Mouse (Mus musculus) embryonic facial prominence, embryonic 10.5 days (tissue): ENCODE results near the gene Sh2b2. TPM values are rescaled to one million over a fixed set of nuclear protein-coding genes. Genes with fewer than 3 reads are reported as not detected.

Source experiments
- DNase-seq: peaks from one replicate; pipeline ENCODE4 v3.0.0-alpha.2; 2017; ENCODE audit warnings: low spot score
- H3K27ac ChIP-seq: fragments of 300-500 bp; sonication (generic); replicated peaks from 2 replicates; pipeline ENCODE4 v1.5.1; 2016; ENCODE audit warnings: mild to moderate bottlenecking
- H3K27me3 ChIP-seq: fragments of 300-500 bp; sonication (generic); replicated peaks from 2 replicates; pipeline ENCODE4 v1.6.1; 2016; ENCODE audit warnings: low read depth, mild to moderate bottlenecking; ENCODE audit not compliant: poor library complexity, severe bottlenecking
- H3K36me3 ChIP-seq: fragments of 300-500 bp; sonication (generic); replicated peaks from 2 replicates; pipeline ENCODE4 v1.6.1; 2016; ENCODE audit warnings: mild to moderate bottlenecking, moderate library complexity
- H3K4me1 ChIP-seq: fragments of 300-500 bp; sonication (generic); 2 replicates; pipeline ENCODE4 v1.6.1; 2016
- H3K4me3 ChIP-seq: fragments of 300-500 bp; sonication (generic); 2 replicates; pipeline ENCODE4 v1.5.1; 2016; ENCODE audit warnings: mild to moderate bottlenecking, moderate library complexity
- H3K9me3 ChIP-seq: fragments of 300-500 bp; sonication (generic); 2 replicates; pipeline ENCODE4 v1.6.1; 2016; ENCODE audit warnings: mild to moderate bottlenecking
- WGBS: fragments of 180-500 bp; shearing (Covaris S2); methylation state at CpG from one replicate; pipeline ENCODE4 v1.1.7; 2016; 5-methylcytosine and 5-hydroxymethylcytosine counted together
- polyA plus RNA-seq: library from polyadenylated mRNA; unstranded; fragments of >200 nt; fragmentation: Nextera tagmentation; extraction: Ambion mirVana; gene quantifications from 2 replicates; pipeline ENCODE4 v1.2.1, GENCODE M21; 2016

Gene Sh2b2
- polyA plus RNA-seq, 1 experiment from 2014 or later, result 14.1 TPM

DNA sequence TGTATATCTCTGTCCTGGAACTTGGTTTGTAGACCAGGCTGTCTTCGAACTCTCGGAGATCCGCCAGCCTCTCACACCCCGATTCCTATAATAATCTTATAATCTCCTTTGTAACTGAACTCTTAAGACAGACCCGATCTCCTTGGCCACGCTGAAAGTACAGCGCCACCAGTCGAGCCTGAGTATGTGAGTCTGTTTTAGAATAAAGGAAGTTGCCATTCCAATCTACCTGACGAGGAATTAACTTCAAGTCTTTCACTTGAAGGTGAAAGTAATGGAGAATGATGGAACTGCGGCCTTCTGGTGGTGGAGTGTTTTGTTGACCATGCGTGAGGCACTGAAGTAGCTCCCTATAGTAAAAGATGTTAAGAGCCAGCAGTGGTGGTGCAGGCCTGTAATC lies 46.8 kb downstream of the Sh2b2 start:
- Histone ChIP-seq H3K36me3 (peaks cover 35% of the 10 kb centered on the region), H3K4me1 (peaks cover 22% of the 10 kb centered on the region), H3K4me3 (peak overlapping the region; percentile 99), H3K9me3 (peaks cover 4% of the 10 kb centered on the region; the same call in 1 of the 2 replicates), H3K27ac (peak overlapping the region; percentile 89), H3K27me3 (no peaks in the 10 kb centered on the region)
- peak; percentile 28 for DNase-seq
- WGBS, result 32% methylated on average over 11 of the region's 11 CpGs

GRCm38 (mm10) chr5:136198474-136199391 lies 47.6 kb downstream of the Sh2b2 start, which contains the start of gene Prkrip1:
Prkrip1 (minus strand) TSS chr5:136198963.
- DNase-seq, result peak; percentile 98
- Histone ChIP-seq H3K36me3 (peaks cover 40% of the 10 kb centered on the region), H3K4me3 (peak within 1 kb of the TSS; percentile 99), H3K4me1 (peaks cover 22% of the 10 kb centered on the region), H3K27me3 (no peaks in the 10 kb centered on the region), H3K9me3 (peaks cover 2% of the 10 kb centered on the region; the same call in 1 of the 2 replicates), H3K27ac (peak within 1 kb of the TSS; percentile 89)
- under 1% methylated on average over 62 of the region's 62 CpGs for WGBS

- Histone ChIP-seq H3K9me3 (no peaks in the 10 kb centered on the region), H3K27ac (no peak overlapping the region), H3K27me3 (no peaks in the 10 kb centered on the region), H3K36me3 (peaks cover 97% of the 10 kb centered on the region), H3K4me1 (no peaks in the 10 kb centered on the region), H3K4me3 (no peak overlapping the region)
- 84% methylated on average over 7 of the region's 7 CpGs for WGBS
- no peak for DNase-seq
These were observed 54.5 kb downstream of the Sh2b2 start for GRCm38 (mm10) chr5:136191870-136192269.

GRCm38 (mm10) chr5:136186723-136187122 lies 59.6 kb downstream of the Sh2b2 start:
- no peaks in the 10 kb centered on the region for H3K27me3 ChIP-seq
- H3K4me1 ChIP-seq, result no peaks in the 10 kb centered on the region
- 56% methylated on average over 4 of the region's 4 CpGs for WGBS
- no peak overlapping the region for H3K27ac ChIP-seq
- peak; percentile 53 for DNase-seq
- H3K4me3 ChIP-seq, result no peak overlapping the region
- no peaks in the 10 kb centered on the region for H3K9me3 ChIP-seq
- H3K36me3 ChIP-seq, result peaks cover 96% of the 10 kb centered on the region

DNA sequence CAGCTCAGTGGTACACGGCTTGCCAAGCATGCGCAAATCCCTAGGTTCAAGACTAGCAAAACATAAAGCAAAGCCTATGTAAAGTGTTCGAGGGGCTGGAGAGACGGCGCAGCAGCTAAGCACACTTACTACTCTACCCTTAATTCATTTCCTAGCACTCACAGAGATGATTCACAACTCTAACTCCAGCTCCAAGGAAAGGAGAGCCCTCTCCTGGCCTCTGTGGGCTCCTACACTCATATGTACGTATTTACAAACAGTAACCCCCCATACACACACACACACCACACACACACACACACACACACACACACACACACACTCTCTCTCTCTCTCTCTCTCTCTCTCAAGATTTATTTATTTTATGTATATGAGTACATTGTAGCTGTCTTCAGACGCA lies 62.6 kb downstream of the Sh2b2 start:
- no peaks in the 10 kb centered on the region for H3K4me1 ChIP-seq
- 92% methylated on average over 7 of the region's 7 CpGs for WGBS
- no peaks in the 10 kb centered on the region for H3K27me3 ChIP-seq
- H3K4me3 ChIP-seq, result no peak overlapping the region
- no peaks in the 10 kb centered on the region for H3K9me3 ChIP-seq
- peaks cover 96% of the 10 kb centered on the region for H3K36me3 ChIP-seq
- H3K27ac ChIP-seq, result no peak overlapping the region
- no peak for DNase-seq

GRCm38 (mm10) chr5:136182830-136183229 lies 63.5 kb downstream of the Sh2b2 start:
- Histone ChIP-seq H3K4me1 (no peaks in the 10 kb centered on the region), H3K9me3 (no peaks in the 10 kb centered on the region), H3K36me3 (peaks cover 96% of the 10 kb centered on the region), H3K27ac (no peak overlapping the region), H3K4me3 (no peak overlapping the region), H3K27me3 (no peaks in the 10 kb centered on the region)
- DNase-seq, result no peak
- 91% methylated on average over 4 of the region's 4 CpGs for WGBS

GRCm38 (mm10) chr5:136182049-136182448 lies 64.3 kb downstream of the Sh2b2 start:
- no peak for DNase-seq
- no peak overlapping the region for H3K27ac ChIP-seq
- no peaks in the 10 kb centered on the region for H3K27me3 ChIP-seq
- no peak overlapping the region for H3K4me3 ChIP-seq
- peaks cover 98% of the 10 kb centered on the region for H3K36me3 ChIP-seq
- WGBS, result 91% methylated on average over 6 of the region's 6 CpGs
- H3K9me3 ChIP-seq, result no peaks in the 10 kb centered on the region
- no peaks in the 10 kb centered on the region for H3K4me1 ChIP-seq

DNA sequence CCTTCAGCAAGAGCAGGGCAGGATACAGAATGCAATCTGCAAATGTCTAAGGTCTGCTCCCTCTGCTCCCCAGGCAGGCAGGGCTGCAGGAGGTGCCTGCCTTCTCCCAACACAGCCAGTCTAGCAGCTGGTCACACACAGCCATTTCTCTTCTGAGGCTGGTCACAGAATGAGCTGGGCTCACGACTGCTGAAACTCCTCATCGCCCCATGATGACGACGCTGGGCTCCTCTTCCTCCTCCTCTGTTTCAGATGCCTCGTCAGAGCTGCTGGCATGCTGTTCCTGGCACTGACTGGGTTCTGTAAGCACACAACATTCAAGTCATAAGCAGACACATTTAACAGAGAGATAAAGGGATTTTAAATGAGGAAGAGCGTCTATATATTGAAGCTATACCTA lies 65.2 kb downstream of the Sh2b2 start:
- peaks cover 97% of the 10 kb centered on the region for H3K36me3 ChIP-seq
- H3K4me3 ChIP-seq, result no peak overlapping the region
- DNase-seq, result no peak
- H3K27ac ChIP-seq, result no peak overlapping the region
- no peaks in the 10 kb centered on the region for H3K9me3 ChIP-seq
- no peaks in the 10 kb centered on the region for H3K4me1 ChIP-seq
- H3K27me3 ChIP-seq, result no peaks in the 10 kb centered on the region
- WGBS, result 94% methylated on average over 6 of the region's 6 CpGs

GRCm38 (mm10) chr5:136179594-136179993 lies 66.8 kb downstream of the Sh2b2 start:
- 90% methylated on average over 5 of the region's 5 CpGs for WGBS
- no peaks in the 10 kb centered on the region for H3K27me3 ChIP-seq
- H3K36me3 ChIP-seq, result peaks cover 81% of the 10 kb centered on the region
- no peak overlapping the region for H3K27ac ChIP-seq
- H3K9me3 ChIP-seq, result no peaks in the 10 kb centered on the region
- no peak for DNase-seq
- no peaks in the 10 kb centered on the region for H3K4me1 ChIP-seq
- no peak overlapping the region for H3K4me3 ChIP-seq

DNA sequence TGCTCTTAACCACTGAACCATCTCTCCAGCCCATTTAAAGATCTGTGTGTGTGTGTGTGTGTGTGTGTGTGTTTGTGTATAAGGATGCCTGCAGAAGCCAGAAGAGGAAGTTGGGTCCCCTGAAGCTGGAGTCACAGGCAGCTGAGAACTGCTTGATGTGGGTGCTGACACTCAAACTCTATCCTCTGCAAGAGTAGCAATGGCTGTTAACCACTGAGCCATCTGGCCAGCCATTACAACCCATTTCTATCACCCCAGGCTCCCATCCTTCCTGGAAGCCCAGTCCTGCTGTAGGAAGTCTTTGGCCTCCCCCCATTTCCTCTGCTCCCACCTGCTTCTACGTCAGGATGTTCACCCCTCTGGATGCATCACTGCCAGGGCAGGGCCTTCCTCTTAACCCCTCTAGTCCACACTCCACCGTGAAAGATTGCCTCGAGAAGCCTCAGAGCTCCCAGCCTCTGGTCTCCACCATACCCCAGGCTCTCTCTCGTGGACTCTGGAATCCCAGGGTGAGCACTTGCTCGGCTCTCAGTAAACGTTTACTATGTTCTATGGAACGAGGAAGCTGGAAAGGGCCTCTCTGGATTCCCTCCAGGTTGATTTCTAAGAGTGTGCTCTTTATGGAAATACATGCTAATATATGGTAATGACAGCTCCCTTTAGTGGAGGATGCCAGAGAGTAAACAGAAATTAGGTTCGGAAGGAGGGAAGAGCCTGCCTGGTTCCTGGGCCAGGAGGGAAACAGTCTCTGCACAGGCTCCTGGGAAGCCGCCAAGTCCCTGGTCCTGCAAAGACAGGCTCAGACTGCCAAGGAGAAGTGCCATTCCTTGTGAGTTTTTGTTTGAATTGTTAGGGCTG lies 72.5 kb downstream of the Sh2b2 start:
- no peaks in the 10 kb centered on the region for H3K9me3 ChIP-seq
- H3K4me1 ChIP-seq, result peaks cover 21% of the 10 kb centered on the region
- no peak overlapping the region for H3K4me3 ChIP-seq
- peaks cover 23% of the 10 kb centered on the region for H3K36me3 ChIP-seq
- no peak for DNase-seq
- H3K27ac ChIP-seq, result no peak overlapping the region
- peaks cover 7% of the 10 kb centered on the region; the same call in 1 of the 2 replicates for H3K27me3 ChIP-seq
- WGBS, result 60% methylated on average over 9 of the region's 9 CpGs

DNA sequence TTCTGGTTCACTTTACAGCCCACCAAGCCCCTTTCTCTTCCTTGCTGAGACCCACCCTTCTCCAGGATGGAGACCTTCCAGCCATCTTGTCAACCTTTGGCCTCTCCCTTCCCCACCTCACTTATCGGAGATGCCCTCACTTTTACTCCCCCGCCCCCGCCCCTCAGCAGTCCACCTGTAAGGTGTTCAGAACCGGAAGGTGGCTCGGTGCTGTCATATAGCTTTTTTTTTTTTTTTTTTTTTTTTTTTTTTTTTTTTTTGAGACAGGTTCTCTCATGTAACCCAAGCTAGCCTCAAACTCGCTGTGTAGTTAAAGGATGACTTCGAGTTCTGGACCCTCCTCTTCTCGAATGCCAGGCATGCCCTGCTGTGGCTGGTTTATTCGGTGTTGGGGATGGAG lies 73.4 kb downstream of the Sh2b2 start:
- Histone ChIP-seq H3K27me3 (peaks cover 7% of the 10 kb centered on the region; the same call in 1 of the 2 replicates), H3K4me3 (no peak overlapping the region), H3K27ac (no peak overlapping the region), H3K4me1 (peaks cover 21% of the 10 kb centered on the region), H3K9me3 (peaks cover 4% of the 10 kb centered on the region; the same call in 1 of the 2 replicates), H3K36me3 (peaks cover 18% of the 10 kb centered on the region)
- DNase-seq, result no peak
- WGBS, result 77% methylated on average over 9 of the region's 9 CpGs
